In the genomic region with DNA sequence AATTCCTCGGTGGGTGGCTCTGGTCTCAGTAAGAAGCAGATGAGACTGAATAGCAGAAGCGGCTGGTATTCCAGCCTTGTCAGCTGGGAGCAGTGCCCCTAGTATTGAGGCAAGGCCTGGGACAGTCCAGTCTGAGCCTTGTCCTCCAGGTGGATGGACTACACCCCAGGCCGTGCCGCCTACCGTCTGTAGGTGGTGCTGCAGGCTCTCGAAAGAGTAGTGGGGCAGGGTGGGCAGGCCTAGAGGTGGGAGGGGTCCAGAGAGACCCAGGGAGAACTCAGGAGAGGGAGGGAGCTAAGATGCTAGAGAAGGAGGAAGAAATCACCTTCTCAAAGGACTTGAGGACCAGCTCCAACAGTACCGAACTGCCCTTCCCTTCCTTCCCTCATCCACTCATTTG, we compare ENCODE assay signal across 8 mouse cellular contexts.
A peak's percentile ranks its signal among the peaks of the same experiment; 100 is the strongest.
DNase-seq lines count a peak whose midpoint lies in the region; ATAC-seq and TF ChIP-seq lines count a peak whose summit lies in the region.

No protein-coding gene starts in this region.

- peaks cover 3% of the 10 kb centered on the region; the same call in 1 of the 2 replicates for H3K27me3 ChIP-seq in kidney, embryonic 15.5 days
- peaks cover 5% of the 10 kb centered on the region; the same call in 1 of the 2 replicates for H3K27me3 ChIP-seq in stomach, embryonic 15.5 days (replicated peaks)

- no peak overlapping the region for H3K4me2 ChIP-seq in kidney, embryonic 15.5 days
- H3K4me2 ChIP-seq in stomach, embryonic 15.5 days, result no peak overlapping the region

- in situ Hi-C loops in ES-E14 (cut with MboI; ENCODE audit: low sequenced_read_pairs in 2 of 2, unreplicated experiment in 2 of 2), result loop anchor here in 1 of 2 experiments (25.0 kb wide), 1 partner anchor 567 kb away; the partner anchor contains the start of genes Mecr and Ptpru

- H3K9ac ChIP-seq in kidney, embryonic 15.5 days, result no peak overlapping the region
- H3K9ac ChIP-seq in ES-E14 (ENCODE audit: insufficient read depth, low read depth, low read length, poor library complexity, severe bottlenecking), result no peak overlapping the region
- H3K9ac ChIP-seq in stomach, embryonic 15.5 days, result no peak overlapping the region

- H3K27ac ChIP-seq in kidney, embryonic 15.5 days, result no peak overlapping the region
- no peak overlapping the region for H3K27ac ChIP-seq in ES-E14 (ENCODE audit: insufficient read depth, low read depth, low read length, poor library complexity, severe bottlenecking)
- H3K27ac ChIP-seq in stomach, embryonic 15.5 days, result no peak overlapping the region

- no peaks in the 10 kb centered on the region for H3K36me3 ChIP-seq in kidney, embryonic 15.5 days
- H3K36me3 ChIP-seq in ES-E14 (ENCODE audit: control insufficient read depth, insufficient read depth, low read length, poor library complexity, severe bottlenecking), result no peaks in the 10 kb centered on the region
- H3K36me3 ChIP-seq in stomach, embryonic 15.5 days, result no peaks in the 10 kb centered on the region

- DNase-seq in kidney, adult 9 months, result no peak
- DNase-seq in ES-E14 (ENCODE audit: low read depth, low spot score), result no peak
- peak; percentile 78 for DNase-seq in embryo, embryonic 11 days
- peak; percentile 70 for DNase-seq in kidney, postnatal 10 days
- DNase-seq in cerebellum, adult 9-11 months, result no peak
- DNase-seq in layer of hippocampus, adult 11-12 months (ENCODE audit: low spot score), result no peak

- H3K4me3 ChIP-seq in kidney, embryonic 15.5 days (replicated peaks), result no peak overlapping the region
- no peak overlapping the region for H3K4me3 ChIP-seq in ES-E14 (ENCODE audit: insufficient read depth in 1 of 2, low read depth in 1 of 2, low read length in 2 of 2, poor library complexity in 1 of 2, severe bottlenecking in 1 of 2)
- no peak overlapping the region for H3K4me3 ChIP-seq in stomach, embryonic 15.5 days (replicated peaks)

- H3K9me3 ChIP-seq in kidney, embryonic 15.5 days (replicated peaks), result no peaks in the 10 kb centered on the region
- H3K9me3 ChIP-seq in ES-E14 (ENCODE audit: control insufficient read depth, insufficient read depth, low read depth, low read length), result no peaks in the 10 kb centered on the region
- H3K9me3 ChIP-seq in stomach, embryonic 15.5 days, result no peaks in the 10 kb centered on the region

- peaks cover 18% of the 10 kb centered on the region; the same call in 1 of the 2 replicates for H3K4me1 ChIP-seq in kidney, embryonic 15.5 days
- H3K4me1 ChIP-seq in ES-E14 (ENCODE audit: control insufficient read depth in 2 of 2, insufficient read depth in 2 of 2, low read length in 2 of 2, poor library complexity in 1 of 2), result peaks cover 0 to 5% of the 10 kb centered on the region in 2 experiments; a peak in 1 of 4 replicates
- no peaks in the 10 kb centered on the region for H3K4me1 ChIP-seq in stomach, embryonic 15.5 days

- WGBS in kidney, embryonic 15.5 days, result 19% methylated on average over 7 of the region's 7 CpGs
- 20% methylated on average over 7 of the region's 7 CpGs for WGBS in stomach, embryonic 15.5 days

- ATAC-seq in kidney, embryonic 15.5 days (replicated peaks; ENCODE audit: low FRiP score), result 0 out of 2 replicates have a peak, but pooled peaks have one; percentile 53
- 0 out of 2 replicates have a peak, but pooled peaks have one; percentile 18 for ATAC-seq in stomach, embryonic 15.5 days (ENCODE audit: insufficient read depth, low FRiP score, low read depth)

TF ChIP-seq in ES-E14, 5 proteins besides CTCF, POLR2A, EP300 and RAD21:
- TF ChIP-seq HCFC1 (IDR thresholded peaks at IDR 0.05; ENCODE audit: borderline replicate concordance, insufficient read depth, low read length) (no peak), MAFK (IDR thresholded peaks at IDR 0.05; ENCODE audit: insufficient read depth, low read depth, low read length) (no peak), ZC3H11A (IDR thresholded peaks at IDR 0.05; ENCODE audit: borderline replicate concordance, low read depth, low read length) (0 out of 2 replicates have a peak, but pooled peaks have one; percentile 21), ZNF384 (IDR thresholded peaks at IDR 0.05; ENCODE audit: low read depth, low read length) (no peak)
TF ChIP-seq in ES-E14: peak in this region for 1.

Comparison
In these comparisons a context has a peak if more than half of its experiments do, and no peak if none do; other contexts are left out.
1. DNase-seq: peak in embryo, embryonic 11 days (single experiment) and kidney, postnatal 10 days (single experiment); none in kidney, adult 9 months (single experiment), ES-E14 (single experiment), cerebellum, adult 9-11 months (single experiment) and layer of hippocampus, adult 11-12 months (single experiment).